Mouse (Mus musculus) C2C12 (cell line): Measurements from ENCODE around the gene H2afj. TPM values are rescaled to one million over a fixed set of nuclear protein-coding genes. Genes with fewer than 3 reads are reported as not detected.
A peak's percentile ranks its signal among the peaks of the same experiment; 100 is the strongest.
"Not testable (repeated sequence)": the region's sequence is repeated elsewhere in the genome, so short reads cannot be mapped to it uniquely, and the experiment has no call there.

Experiments used
- H3K27me3 ChIP-seq: one replicate; pipeline ENCODE4 v1.6.1; 2011; ENCODE audit not compliant: control insufficient read depth, insufficient read depth, insufficient read length
- H3K36me3 ChIP-seq: one replicate; pipeline ENCODE4 v1.6.1; 2011; ENCODE audit not compliant: control insufficient read depth, insufficient read depth
- H3K4me3 ChIP-seq: one replicate; pipeline ENCODE4 v1.5.1; 2011; ENCODE audit warnings: mild to moderate bottlenecking, control low read depth; ENCODE audit not compliant: poor library complexity, insufficient read depth, severe bottlenecking
- H3K79me2 ChIP-seq: one replicate; pipeline ENCODE4 v1.6.1; 2011; ENCODE audit not compliant: control insufficient read depth, insufficient read depth
- H3K79me3 ChIP-seq: one replicate; pipeline ENCODE4 v1.6.1; 2011; ENCODE audit warnings: low read depth, control low read depth
- H3ac ChIP-seq: one replicate; pipeline ENCODE3; 2011; ENCODE audit warnings: low read depth; ENCODE audit not compliant: control insufficient read depth, insufficient read length
- CEBPB ChIP-seq: IDR thresholded peaks from one replicate; pipeline ENCODE4 v1.6.1; 2011; ENCODE audit warnings: low read depth, mild to moderate bottlenecking, control low read depth, moderate library complexity
- CTCF ChIP-seq: IDR thresholded peaks from one replicate; pipeline ENCODE4 v1.5.1; 2011; ENCODE audit not compliant: control insufficient read depth, insufficient read depth, insufficient read length
- FOSL1 ChIP-seq: IDR thresholded peaks from one replicate; pipeline ENCODE4 v1.8.0; 2011; ENCODE audit warnings: mild to moderate bottlenecking, low read length; ENCODE audit not compliant: poor library complexity, insufficient read depth, severe bottlenecking
- MAX ChIP-seq: IDR thresholded peaks from one replicate; pipeline ENCODE4 v1.6.1; 2011; ENCODE audit warnings: mild to moderate bottlenecking, control low read depth
- MYOD1 ChIP-seq: IDR thresholded peaks from one replicate; pipeline ENCODE4 v1.6.1; 2011; ENCODE audit warnings: low read depth; ENCODE audit not compliant: control insufficient read depth, insufficient read length
- MYOG ChIP-seq: IDR thresholded peaks from one replicate; pipeline ENCODE4 v1.6.1; 2011; ENCODE audit not compliant: control insufficient read depth, insufficient read length; ENCODE audit errors: extremely low read depth
- USF1 ChIP-seq: IDR thresholded peaks from one replicate; pipeline ENCODE4 v1.6.1; 2011; ENCODE audit warnings: low read depth, mild to moderate bottlenecking, control low read depth, moderate library complexity
- polyA plus RNA-seq: library from polyadenylated mRNA; unstranded; fragments of >200 nt; fragmentation: generic; extraction: Trizol; gene quantifications from one replicate; pipeline ENCODE4 v1.2.1, GENCODE M21; 2012; ENCODE audit warnings: missing spikeins

The H2afj gene
- polyA plus RNA-seq, 1 experiment: 322 TPM

DNA sequence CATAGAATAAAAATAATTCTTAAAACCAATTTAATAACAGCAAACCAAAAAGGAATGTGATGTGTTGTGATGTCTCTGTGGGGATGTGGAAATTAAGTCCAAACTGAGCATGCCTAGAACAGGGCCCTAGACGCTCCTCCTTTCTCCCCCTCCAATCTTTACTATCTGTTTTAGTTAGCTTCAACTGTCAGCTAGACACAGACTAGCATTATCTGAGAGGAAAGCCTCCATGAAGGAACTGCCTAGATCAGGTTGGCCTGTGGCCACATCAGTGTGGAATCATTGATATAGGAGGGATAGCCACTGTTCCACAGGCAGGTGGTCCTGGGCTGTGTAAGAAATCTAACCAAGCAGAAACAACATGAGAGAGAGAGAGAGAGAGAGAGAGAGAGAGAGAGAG lies 12.9 kb upstream of the H2afj start:
- Histone ChIP-seq H3K79me3 (no peaks in the 10 kb centered on the region), H3K4me3 (no peak overlapping the region), H3K36me3 (no peaks in the 10 kb centered on the region), H3K79me2 (no peaks in the 10 kb centered on the region), H3K27me3 (peaks cover 8% of the 10 kb centered on the region), H3ac (no peak overlapping the region)
- no peak for TF ChIP-seq FOSL1
- no peak for TF ChIP-seq CTCF
- TF ChIP-seq CEBPB: no peak
- no peak for TF ChIP-seq MYOG
- no peak for TF ChIP-seq MYOD1

DNA sequence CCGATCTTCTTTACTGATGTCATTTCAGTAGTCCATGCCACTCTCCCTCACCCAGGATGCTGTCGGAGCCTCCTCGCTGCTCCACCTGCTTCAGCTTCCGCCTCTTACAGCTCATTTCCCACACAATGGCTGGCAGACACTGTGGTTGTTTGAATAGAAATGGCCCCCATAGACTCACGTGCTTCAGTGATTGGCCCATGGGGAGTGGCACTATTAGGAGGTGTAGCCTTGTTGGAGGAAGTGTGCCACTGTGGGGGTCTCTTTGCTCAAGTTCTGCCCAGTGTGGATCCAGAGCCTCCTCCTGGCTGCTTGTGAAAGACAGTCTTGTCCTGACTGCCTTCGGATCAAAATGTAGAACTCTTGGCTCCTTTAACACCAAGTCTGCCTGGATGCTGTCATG lies 12.2 kb upstream of the H2afj start:
- Histone ChIP-seq H3ac (no peak overlapping the region), H3K36me3 (no peaks in the 10 kb centered on the region), H3K79me2 (no peaks in the 10 kb centered on the region), H3K27me3 (peaks cover 8% of the 10 kb centered on the region), H3K4me3 (no peak overlapping the region), H3K79me3 (no peaks in the 10 kb centered on the region)
- TF ChIP-seq CTCF: no peak
- no peak for TF ChIP-seq MYOG

DNA sequence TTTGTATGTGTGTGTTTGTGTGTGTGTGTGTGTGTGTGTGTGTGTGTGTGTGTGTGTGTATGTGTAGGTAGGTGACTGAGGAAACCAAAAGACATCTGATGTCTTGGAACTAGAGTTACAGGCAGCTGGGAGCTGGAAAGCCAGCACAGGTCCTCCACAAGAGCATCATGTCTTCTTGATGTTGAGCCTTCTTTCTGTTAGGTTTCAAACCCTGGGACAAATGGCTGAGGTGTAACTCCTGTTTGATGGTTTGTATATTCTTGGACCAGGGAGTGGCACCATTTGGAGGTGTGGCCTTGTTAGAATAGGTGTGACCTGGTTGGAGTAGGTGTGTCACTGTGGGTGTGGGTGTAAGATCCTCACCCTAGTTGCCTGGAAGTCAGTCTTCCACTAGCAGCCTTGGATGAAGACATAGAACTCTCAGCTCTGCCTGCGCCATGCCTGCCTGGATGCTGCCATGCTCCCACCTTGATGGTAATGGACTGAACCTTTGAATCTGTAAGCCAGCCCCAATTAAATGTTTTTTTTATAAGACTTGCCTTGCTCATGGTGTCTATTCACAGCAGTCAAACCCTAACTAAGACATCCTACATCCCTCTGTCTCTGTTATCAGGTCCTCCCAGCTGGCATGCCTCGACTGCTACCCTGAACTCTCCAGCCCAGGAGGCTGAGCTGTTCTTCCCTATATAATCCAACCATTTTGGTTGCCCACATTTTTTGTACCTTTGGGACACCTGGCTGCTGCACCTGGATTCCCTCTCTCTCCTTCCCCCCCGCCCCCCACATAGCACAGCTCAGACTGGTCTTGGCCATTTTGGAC lies 10.0 kb upstream of the H2afj start:
- H3K4me3 ChIP-seq, H3K36me3 ChIP-seq, H3K79me3 ChIP-seq, H3ac ChIP-seq, H3K27me3 ChIP-seq, H3K79me2 ChIP-seq: not testable (repeated sequence)

DNA sequence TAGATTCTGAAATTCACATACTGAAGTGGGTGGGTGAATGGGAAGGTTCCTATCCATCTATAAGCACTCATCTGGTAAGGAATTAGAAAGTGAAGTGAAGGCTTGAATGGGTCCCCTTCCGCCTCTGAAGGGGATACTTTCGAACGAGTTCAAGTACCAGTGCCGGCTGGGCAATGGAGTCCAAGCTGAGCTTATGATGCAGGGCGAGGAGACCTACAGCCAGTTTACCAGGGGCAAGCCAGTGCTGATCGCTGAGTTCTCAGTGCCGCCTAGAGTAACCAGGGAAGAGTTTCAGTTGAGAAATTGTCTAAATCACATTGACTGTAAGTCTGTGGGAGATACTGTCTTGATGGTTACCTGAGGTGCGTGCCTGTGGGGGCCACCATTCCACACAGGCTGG lies 7.3 kb upstream of the H2afj start:
- Histone ChIP-seq H3K27me3 (no peaks in the 10 kb centered on the region), H3K36me3 (no peaks in the 10 kb centered on the region), H3K79me2 (no peaks in the 10 kb centered on the region), H3K4me3 (no peak overlapping the region), H3K79me3 (no peaks in the 10 kb centered on the region), H3ac (no peak overlapping the region)
- TF ChIP-seq CTCF (no peak), USF1 (no peak), FOSL1 (no peak), MAX (no peak), CEBPB (no peak)

DNA sequence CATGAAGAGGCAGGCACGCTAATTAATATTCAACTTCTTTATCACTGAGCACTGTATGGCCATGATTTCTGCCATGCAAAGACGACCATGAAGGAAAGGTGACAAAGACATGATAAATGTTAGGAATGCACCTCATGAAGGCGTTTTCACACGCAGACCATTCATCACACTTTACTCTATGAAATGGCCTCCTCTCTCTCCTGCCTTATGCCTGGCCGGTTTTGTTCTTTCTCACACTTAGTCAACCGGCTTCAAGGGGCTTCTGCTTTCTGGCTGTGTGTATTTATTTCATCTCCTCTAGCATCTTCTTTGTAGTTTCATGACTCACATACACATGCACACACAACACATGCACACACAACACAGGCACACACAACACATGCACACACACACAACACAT lies 6.8 kb upstream of the H2afj start:
- Histone ChIP-seq H3K79me3 (no peaks in the 10 kb centered on the region), H3K27me3 (no peaks in the 10 kb centered on the region), H3K4me3 (no peak overlapping the region), H3ac (no peak overlapping the region), H3K36me3 (no peaks in the 10 kb centered on the region), H3K79me2 (no peaks in the 10 kb centered on the region)
- TF ChIP-seq MYOD1: no peak
- no peak for TF ChIP-seq USF1
- no peak for TF ChIP-seq FOSL1
- no peak for TF ChIP-seq MAX
- no peak for TF ChIP-seq MYOG
- TF ChIP-seq CEBPB: no peak
- no peak for TF ChIP-seq CTCF

DNA sequence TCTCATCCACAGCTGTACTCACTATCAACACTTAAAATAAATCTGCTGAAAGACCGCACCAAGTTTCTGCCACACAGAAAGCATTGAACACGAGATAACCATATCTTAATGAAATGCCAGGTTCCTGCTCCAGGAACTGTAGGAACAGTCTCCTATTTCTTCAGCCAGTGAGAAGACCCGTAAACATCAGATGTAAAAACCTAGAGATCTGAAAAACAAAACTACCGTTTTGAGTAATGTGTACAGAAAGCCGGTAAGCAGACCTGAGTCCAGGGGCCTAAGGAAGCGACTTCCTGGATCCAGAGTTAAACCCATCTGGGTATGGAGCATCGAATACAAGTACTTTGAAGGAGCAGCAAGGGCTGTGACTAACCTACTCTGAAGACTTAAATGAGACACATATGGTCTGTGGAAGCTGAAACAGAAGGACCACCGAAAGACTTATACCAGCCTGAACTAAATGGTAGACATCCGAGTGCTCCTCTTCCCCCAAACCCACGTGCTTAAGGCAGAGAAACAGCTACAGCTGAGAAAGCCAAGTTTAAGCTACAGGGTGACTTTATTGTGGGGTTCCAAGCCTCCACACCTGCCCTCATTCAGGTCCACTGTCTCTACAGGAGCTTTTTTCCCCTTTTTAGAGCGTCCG lies 4.8 kb upstream of the H2afj start:
- peak overlapping the region; percentile 31 for H3K4me3 ChIP-seq

More for the DNA sequence above, 4.8 kb upstream of the H2afj start:
- Histone ChIP-seq H3K36me3 (no peaks in the 10 kb centered on the region), H3K79me2 (peaks cover 1% of the 10 kb centered on the region), H3K27me3 (no peaks in the 10 kb centered on the region), H3K79me3 (no peaks in the 10 kb centered on the region), H3ac (peak overlapping the region; percentile 20)
- TF ChIP-seq CTCF: no peak
- peak; percentile 49 for TF ChIP-seq MAX
